Mouse (Mus musculus) lung, postnatal 14 days (tissue): ENCODE results near the gene Gm9048.
"Not testable (repeated sequence)": the region's sequence is repeated elsewhere in the genome, so short reads cannot be mapped to it uniquely, and the experiment has no call there.

ENCODE experiments used
- DNase-seq: peaks from one replicate; pipeline ENCODE4 v3.0.0; 2021

Gm9048 gene

GRCm38 (mm10) chr10:118348579-118348978 is at the start of gene Gm9048:
Gene Gm9048 (minus strand): TSS chr10:118348679.
- not testable (repeated sequence) for DNase-seq

- DNase-seq = peak; percentile 80
These were observed 22.0 kb upstream of the Gm9048 start for GRCm38 (mm10) chr10:118370443-118370842.

GRCm38 (mm10) chr10:118369518-118369917 is 21.0 kb upstream of the Gm9048 start:
- DNase-seq = no peak

GRCm38 (mm10) chr10:118354005-118354404 is 5.5 kb upstream of the Gm9048 start, which contains the start of gene Gm9049:
Gene Gm9049 (minus strand): TSS chr10:118354105.
- not testable (repeated sequence) for DNase-seq

- not testable (repeated sequence) for DNase-seq
These were observed 5.3 kb downstream of the Gm9048 start, which contains the start of gene Gm9046 for GRCm38 (mm10) chr10:118343155-118343554. Gene Gm9046 (minus strand): TSS chr10:118343255.

GRCm38 (mm10) chr10:118337731-118338130 is 10.7 kb downstream of the Gm9048 start, which contains the start of gene Gm9045:
Gene Gm9045 (minus strand): TSS chr10:118337831.
- not testable (repeated sequence) for DNase-seq

GRCm38 (mm10) chr10:118332308-118332707 is 16.2 kb downstream of the Gm9048 start, which contains the start of gene Gm9044:
Gene Gm9044 (minus strand): TSS chr10:118332408.
- DNase-seq = not testable (repeated sequence)

- not testable (repeated sequence) for DNase-seq
These were observed 21.6 kb downstream of the Gm9048 start, which contains the start of gene Gm9040 for GRCm38 (mm10) chr10:118326869-118327268. Gene Gm9040 (minus strand): TSS chr10:118326969.

- no peak for DNase-seq
These were observed 29.5 kb downstream of the Gm9048 start for GRCm38 (mm10) chr10:118319024-118319423.

- DNase-seq = not testable (repeated sequence)
These were observed 46.3 kb downstream of the Gm9048 start for GRCm38 (mm10) chr10:118302133-118302532.
